Mouse (Mus musculus): Measurements from ENCODE around the gene Olfr786.

- TF ChIP-seq GATA1 (IDR thresholded peaks at IDR 0.05; ENCODE audit: borderline replicate concordance, low read length): no peak
- no peak for TF ChIP-seq FLI1 (IDR thresholded peaks at IDR 0.05; ENCODE audit: low read length)
These were observed 43.6 kb downstream of the Olfr786 start, which contains the start of gene Olfr788 for GRCm38 (mm10) chr10:129470698-129471097.

Data from megakaryocyte, embryonic 14.5 days (primary cell).